In the genomic region with DNA sequence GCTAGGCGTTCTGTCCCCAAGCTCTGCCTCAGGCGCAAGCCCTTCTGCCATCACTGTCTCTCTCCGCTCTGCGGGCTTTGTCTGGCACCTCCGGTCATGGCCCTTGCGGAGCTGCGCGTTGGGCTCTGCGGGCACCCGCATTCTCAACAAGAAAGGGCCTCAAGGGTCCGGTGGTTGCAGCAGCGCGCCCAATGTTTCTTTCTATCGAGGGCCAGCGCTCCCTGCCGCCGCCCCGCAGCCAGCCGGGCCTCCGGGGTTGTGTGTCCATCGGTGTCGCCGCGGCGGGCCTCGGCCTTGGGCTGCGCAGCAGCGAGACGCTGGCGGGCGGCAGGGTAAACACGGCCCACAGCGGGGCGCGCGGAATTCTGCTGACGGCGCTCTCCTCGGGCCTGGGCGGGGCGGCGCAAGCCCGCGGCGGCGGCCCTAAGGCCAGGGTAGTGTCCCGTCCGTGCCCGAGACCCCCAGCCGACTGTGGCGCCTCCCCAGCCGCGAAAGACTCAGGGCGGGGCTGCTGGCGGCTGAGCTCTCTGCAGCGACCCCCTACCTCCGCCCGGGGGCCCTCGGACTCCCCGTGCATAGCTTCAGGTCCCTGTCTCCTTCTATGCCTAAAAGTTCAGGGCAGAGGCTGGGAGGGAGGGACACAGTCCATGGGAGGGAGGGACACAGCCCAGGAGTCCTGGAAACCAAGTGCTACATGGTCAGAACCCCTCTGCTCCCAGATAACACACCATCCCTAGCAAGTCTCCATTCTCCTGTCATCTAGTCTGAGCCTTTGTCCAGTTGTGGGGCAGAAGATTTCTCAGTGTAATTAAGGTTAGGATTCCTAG, we compare ENCODE assay signal across 8 mouse cellular contexts.
A peak's percentile ranks its signal among the peaks of the same experiment; 100 is the strongest.
DNase-seq lines count a peak whose midpoint lies in the region; ATAC-seq lines count a peak whose summit lies in the region.

No protein-coding gene starts in this region.

- 24% methylated on average over 58 of the region's 60 CpGs for WGBS in embryonic facial prominence, embryonic 13.5 days
- whole genome bisulfite sequencing in heart, embryonic 14.5 days, result 19% methylated on average over 53 of the region's 60 CpGs
- 8% methylated on average over 55 of the region's 60 CpGs for WGBS in lung, embryonic 15.5 days

- no peaks in the 10 kb centered on the region for H3K9me3 ChIP-seq in embryonic facial prominence, embryonic 13.5 days
- H3K9me3 ChIP-seq in heart, embryonic 14.5 days (ENCODE audit: control insufficient read depth, low read length), result no peaks in the 10 kb centered on the region
- no peaks in the 10 kb centered on the region for H3K9me3 ChIP-seq in lung, embryonic 15.5 days

- peak overlapping the region; percentile 64 for H3K4me2 ChIP-seq in embryonic facial prominence, embryonic 13.5 days
- H3K4me2 ChIP-seq in heart, embryonic 14.5 days (ENCODE audit: low read length), result peak overlapping the region; percentile 70
- peak overlapping the region; percentile 67 for H3K4me2 ChIP-seq in lung, embryonic 15.5 days

- ATAC-seq in embryonic facial prominence, embryonic 13.5 days (ENCODE audit: insufficient number of reproducible peaks, insufficient read depth, low FRiP score, low TSS enrichment, low read depth), result peak; percentile 63
- peak; percentile 36; the same call in 1 of the 2 replicates for ATAC-seq in heart, embryonic 14.5 days (ENCODE audit: insufficient number of reproducible peaks, insufficient read depth, low FRiP score, low read depth)
- ATAC-seq in lung, embryonic 15.5 days (ENCODE audit: borderline replicate concordance, extremely low read depth, low FRiP score, low TSS enrichment), result peak; percentile 78
- no peak for ATAC-seq in activated CD4-positive, CD25-positive, alpha-beta regulatory T cell, adult 4 months

- H3K36me3 ChIP-seq in embryonic facial prominence, embryonic 13.5 days, result no peaks in the 10 kb centered on the region
- H3K36me3 ChIP-seq in heart, embryonic 14.5 days (ENCODE audit: control insufficient read depth, insufficient read depth, low read length), result no peaks in the 10 kb centered on the region
- no peaks in the 10 kb centered on the region for H3K36me3 ChIP-seq in lung, embryonic 15.5 days

- peak overlapping the region; percentile 37 for H3K4me3 ChIP-seq in embryonic facial prominence, embryonic 13.5 days
- H3K4me3 ChIP-seq in heart, embryonic 14.5 days (ENCODE audit: control insufficient read depth in 1 of 2, insufficient read depth in 1 of 2, low read depth in 1 of 2, low read length in 2 of 2), result peak overlapping the region; percentile 38 to 44
- peak overlapping the region; percentile 32 for H3K4me3 ChIP-seq in lung, embryonic 15.5 days

- peaks cover 77% of the 10 kb centered on the region for H3K27me3 ChIP-seq in embryonic facial prominence, embryonic 13.5 days
- H3K27me3 ChIP-seq in heart, embryonic 14.5 days (ENCODE audit: control insufficient read depth, insufficient read depth, low read length), result no peaks in the 10 kb centered on the region
- H3K27me3 ChIP-seq in lung, embryonic 15.5 days, result peaks cover 10% of the 10 kb centered on the region; the same call in 1 of the 2 replicates

- peak overlapping the region; percentile 72 for H3K9ac ChIP-seq in embryonic facial prominence, embryonic 13.5 days
- H3K9ac ChIP-seq in heart, embryonic 14.5 days (ENCODE audit: low read length), result peak overlapping the region; percentile 73
- peak overlapping the region; percentile 53 for H3K9ac ChIP-seq in lung, embryonic 15.5 days

- peak overlapping the region; percentile 66 for H3K27ac ChIP-seq in embryonic facial prominence, embryonic 13.5 days
- peak overlapping the region; percentile 55 to 58 for H3K27ac ChIP-seq in heart, embryonic 14.5 days (replicated peaks in 1 of 2; ENCODE audit: control insufficient read depth in 1 of 2, insufficient read depth in 1 of 2, low read depth in 2 of 2, low read length in 2 of 2)
- peak overlapping the region; percentile 78 for H3K27ac ChIP-seq in lung, embryonic 15.5 days

- DNase-seq in left cerebral cortex, adult 18-20 months (ENCODE audit: low spot score in 2 of 2), result peak; percentile 12 to 28
- no peak for DNase-seq in left cerebral cortex, adult 11 months (ENCODE audit: low spot score)
- peak; percentile 76 for DNase-seq in kidney, postnatal 10 days
- DNase-seq in ovary, postnatal 14 days (ENCODE audit: low spot score), result peak; percentile 32

- H3K4me1 ChIP-seq in embryonic facial prominence, embryonic 13.5 days, result peaks cover 29% of the 10 kb centered on the region
- peaks cover 14 to 19% of the 10 kb centered on the region in 2 experiments; a peak in 2 of 4 replicates for H3K4me1 ChIP-seq in heart, embryonic 14.5 days (ENCODE audit: control insufficient read depth in 2 of 2, insufficient read depth in 2 of 2, low read length in 2 of 2)
- H3K4me1 ChIP-seq in lung, embryonic 15.5 days, result peaks cover 38% of the 10 kb centered on the region
